Mouse (Mus musculus): ENCODE measurements around the gene Akap11.

The Akap11 gene

GRCm38 (mm10) chr14:78536281-78537165 is at the start of gene Akap11:
Gene Akap11 (minus strand): TSS chr14:78536808.
- TF ChIP-seq GATA4 (IDR thresholded peaks at IDR 0.05; ENCODE audit: insufficient replicate concordance, low read length): no peak; the same call in 1 of the 2 replicates

- no peak for TF ChIP-seq GATA4 (IDR thresholded peaks at IDR 0.05; ENCODE audit: insufficient replicate concordance, low read length)
These were observed 47.6 kb upstream of the Akap11 start for GRCm38 (mm10) chr14:78584222-78584621.

GRCm38 (mm10) chr14:78583168-78583567 is 46.6 kb upstream of the Akap11 start:
- no peak for TF ChIP-seq GATA4 (IDR thresholded peaks at IDR 0.05; ENCODE audit: insufficient replicate concordance, low read length)

- no peak for TF ChIP-seq GATA4 (IDR thresholded peaks at IDR 0.05; ENCODE audit: insufficient replicate concordance, low read length)
These were observed 39.3 kb upstream of the Akap11 start for GRCm38 (mm10) chr14:78575899-78576298.

- no peak for TF ChIP-seq GATA4 (IDR thresholded peaks at IDR 0.05; ENCODE audit: insufficient replicate concordance, low read length)
These were observed 31.8 kb upstream of the Akap11 start for GRCm38 (mm10) chr14:78568410-78568809.

- no peak for TF ChIP-seq GATA4 (IDR thresholded peaks at IDR 0.05; ENCODE audit: insufficient replicate concordance, low read length)
These were observed 29.8 kb upstream of the Akap11 start for GRCm38 (mm10) chr14:78566431-78566830.

GRCm38 (mm10) chr14:78564292-78564691 is 27.7 kb upstream of the Akap11 start:
- TF ChIP-seq GATA4 (IDR thresholded peaks at IDR 0.05; ENCODE audit: insufficient replicate concordance, low read length): no peak

- no peak for TF ChIP-seq GATA4 (IDR thresholded peaks at IDR 0.05; ENCODE audit: insufficient replicate concordance, low read length)
These were observed 26.6 kb upstream of the Akap11 start for GRCm38 (mm10) chr14:78563211-78563610.

GRCm38 (mm10) chr14:78562121-78562520 is 25.5 kb upstream of the Akap11 start:
- no peak for TF ChIP-seq GATA4 (IDR thresholded peaks at IDR 0.05; ENCODE audit: insufficient replicate concordance, low read length)

- TF ChIP-seq GATA4 (IDR thresholded peaks at IDR 0.05; ENCODE audit: insufficient replicate concordance, low read length): no peak
These were observed 22.4 kb upstream of the Akap11 start for GRCm38 (mm10) chr14:78559042-78559441.

GRCm38 (mm10) chr14:78553661-78554060 is 17.1 kb upstream of the Akap11 start:
- no peak for TF ChIP-seq GATA4 (IDR thresholded peaks at IDR 0.05; ENCODE audit: insufficient replicate concordance, low read length)

- no peak for TF ChIP-seq GATA4 (IDR thresholded peaks at IDR 0.05; ENCODE audit: insufficient replicate concordance, low read length)
These were observed 12.2 kb upstream of the Akap11 start for GRCm38 (mm10) chr14:78548807-78549206.

GRCm38 (mm10) chr14:78541319-78541718 is 4.7 kb upstream of the Akap11 start:
- TF ChIP-seq GATA4 (IDR thresholded peaks at IDR 0.05; ENCODE audit: insufficient replicate concordance, low read length): no peak

- no peak for TF ChIP-seq GATA4 (IDR thresholded peaks at IDR 0.05; ENCODE audit: insufficient replicate concordance, low read length)
These were observed 3.2 kb upstream of the Akap11 start for GRCm38 (mm10) chr14:78539821-78540220.

- TF ChIP-seq GATA4 (IDR thresholded peaks at IDR 0.05; ENCODE audit: insufficient replicate concordance, low read length): no peak
These were observed 2.1 kb upstream of the Akap11 start for GRCm38 (mm10) chr14:78538572-78539320.

- TF ChIP-seq GATA4 (IDR thresholded peaks at IDR 0.05; ENCODE audit: insufficient replicate concordance, low read length): no peak
These were observed 943 bp upstream of the Akap11 start for GRCm38 (mm10) chr14:78537551-78537950.
